Mouse (Mus musculus): ENCODE results near the gene Zfp174. TPM values are rescaled to one million over a fixed set of nuclear protein-coding genes. Genes with fewer than 3 reads are reported as not detected.

The Zfp174 gene
- polyA plus RNA-seq, 1 experiment from 2014 or later, result 0.85 TPM

GRCm38 (mm10) chr16:3896046-3896445 lies 49.0 kb downstream of the Zfp174 start:
- 80% methylated on average over 6 of the region's 6 CpGs for WGBS
- no peak for ATAC-seq (replicated peaks; ENCODE audit: extremely low read depth, insufficient read depth, low FRiP score)
- Histone ChIP-seq H3K4me1 (ENCODE audit: control insufficient read depth, insufficient read depth, low read length) (peaks cover 16% of the 10 kb centered on the region), H3K9ac (ENCODE audit: low read length) (no peak overlapping the region), H3K9me3 (replicated peaks; ENCODE audit: control insufficient read depth, low read length) (no peaks in the 10 kb centered on the region), H3K4me3 (ENCODE audit: low read length) (no peak overlapping the region), H3K27ac (ENCODE audit: low read length) (no peak overlapping the region), H3K36me3 (ENCODE audit: control insufficient read depth, insufficient read depth) (peaks cover 22% of the 10 kb centered on the region), H3K27me3 (ENCODE audit: control insufficient read depth, insufficient read depth, low read length) (no peaks in the 10 kb centered on the region), H3K4me2 (ENCODE audit: low read depth, low read length) (no peak overlapping the region)

GRCm38 (mm10) chr16:3896553-3896952 lies 49.5 kb downstream of the Zfp174 start:
- Histone ChIP-seq H3K4me2 (ENCODE audit: low read depth, low read length) (no peak overlapping the region), H3K9ac (ENCODE audit: low read length) (no peak overlapping the region), H3K27ac (ENCODE audit: low read length) (no peak overlapping the region), H3K9me3 (replicated peaks; ENCODE audit: control insufficient read depth, low read length) (no peaks in the 10 kb centered on the region), H3K27me3 (ENCODE audit: control insufficient read depth, insufficient read depth, low read length) (no peaks in the 10 kb centered on the region), H3K4me3 (ENCODE audit: low read length) (no peak overlapping the region), H3K4me1 (ENCODE audit: control insufficient read depth, insufficient read depth, low read length) (peaks cover 16% of the 10 kb centered on the region), H3K36me3 (ENCODE audit: control insufficient read depth, insufficient read depth) (peaks cover 25% of the 10 kb centered on the region)
- WGBS, result 85% methylated on average over 1 of the region's 1 CpGs
- ATAC-seq (replicated peaks; ENCODE audit: extremely low read depth, insufficient read depth, low FRiP score), result no peak

GRCm38 (mm10) chr16:3907471-3907870 lies 60.4 kb downstream of the Zfp174 start:
- ATAC-seq (replicated peaks; ENCODE audit: extremely low read depth, insufficient read depth, low FRiP score), result no peak
- Histone ChIP-seq H3K4me1 (ENCODE audit: control insufficient read depth, insufficient read depth, low read length) (peaks cover 5% of the 10 kb centered on the region), H3K27me3 (ENCODE audit: control insufficient read depth, insufficient read depth, low read length) (no peaks in the 10 kb centered on the region), H3K27ac (ENCODE audit: low read length) (no peak overlapping the region), H3K36me3 (ENCODE audit: control insufficient read depth, insufficient read depth) (peaks cover 9% of the 10 kb centered on the region), H3K9ac (ENCODE audit: low read length) (no peak overlapping the region), H3K9me3 (replicated peaks; ENCODE audit: control insufficient read depth, low read length) (no peaks in the 10 kb centered on the region), H3K4me3 (ENCODE audit: low read length) (no peak overlapping the region), H3K4me2 (ENCODE audit: low read depth, low read length) (no peak overlapping the region)
- WGBS, result 68% methylated on average over 2 of the region's 2 CpGs

Other genes with a start within 250 kb of the Zfp174 start
- 0.13 TPM in 1 of 2 replicates, not detected in the other for gene Mefv, start 129.2 kb upstream of the Zfp174 start, polyA plus RNA-seq (2015; fragmentation: Nextera tagmentation; extraction: Ambion mirVana)
- 32.4 and 33.8 TPM in 2 replicates for gene Zfp263, start 103.2 kb upstream of the Zfp174 start, polyA plus RNA-seq (2015; fragmentation: Nextera tagmentation; extraction: Ambion mirVana)
- gene Olfr15, start 16.4 kb upstream of the Zfp174 start, polyA plus RNA-seq (2015; fragmentation: Nextera tagmentation; extraction: Ambion mirVana), result not detected in 2 replicates
- 37.1 and 40.0 TPM in 2 replicates for gene Naa60, start 25.1 kb downstream of the Zfp174 start, polyA plus RNA-seq (2015; fragmentation: Nextera tagmentation; extraction: Ambion mirVana)
- gene Zfp597, start 37.3 kb downstream of the Zfp174 start, polyA plus RNA-seq (2015; fragmentation: Nextera tagmentation; extraction: Ambion mirVana), result 6.1 TPM in 2 replicates
- 0.26 and 0.31 TPM in 2 replicates for gene Gm20695, start 37.4 kb downstream of the Zfp174 start, polyA plus RNA-seq (2015; fragmentation: Nextera tagmentation; extraction: Ambion mirVana)
- 9.7 and 10.0 TPM in 2 replicates for gene 1700037C18Rik, start 61.4 kb downstream of the Zfp174 start, polyA plus RNA-seq (2015; fragmentation: Nextera tagmentation; extraction: Ambion mirVana)
- gene Cluap1, start 61.5 kb downstream of the Zfp174 start, polyA plus RNA-seq (2015; fragmentation: Nextera tagmentation; extraction: Ambion mirVana), result 15.6 and 16.4 TPM in 2 replicates
- gene Nlrc3, start 129.4 kb downstream of the Zfp174 start, polyA plus RNA-seq (2015; fragmentation: Nextera tagmentation; extraction: Ambion mirVana), result 1.8 and 2.5 TPM in 2 replicates
- 8.8 and 8.9 TPM in 2 replicates for gene Slx4, start 156.5 kb downstream of the Zfp174 start, polyA plus RNA-seq (2015; fragmentation: Nextera tagmentation; extraction: Ambion mirVana)
- 3.5 and 4.6 TPM in 2 replicates for gene Dnase1, start 189.7 kb downstream of the Zfp174 start, polyA plus RNA-seq (2015; fragmentation: Nextera tagmentation; extraction: Ambion mirVana)
- gene Trap1, start 230.6 kb downstream of the Zfp174 start, polyA plus RNA-seq (2015; fragmentation: Nextera tagmentation; extraction: Ambion mirVana), result 128 and 142 TPM in 2 replicates

All from heart, embryonic 16.5 days (tissue).